Mouse (Mus musculus): ENCODE results near the gene Gm28047. TPM values are rescaled to one million over a fixed set of nuclear protein-coding genes. Genes with fewer than 3 reads are reported as not detected.

The Gm28047 gene
- not detected in 2 replicates for polyA plus RNA-seq (2011; ENCODE audit: insufficient read depth, insufficient read length, low read depth, missing spikeins)

DNA sequence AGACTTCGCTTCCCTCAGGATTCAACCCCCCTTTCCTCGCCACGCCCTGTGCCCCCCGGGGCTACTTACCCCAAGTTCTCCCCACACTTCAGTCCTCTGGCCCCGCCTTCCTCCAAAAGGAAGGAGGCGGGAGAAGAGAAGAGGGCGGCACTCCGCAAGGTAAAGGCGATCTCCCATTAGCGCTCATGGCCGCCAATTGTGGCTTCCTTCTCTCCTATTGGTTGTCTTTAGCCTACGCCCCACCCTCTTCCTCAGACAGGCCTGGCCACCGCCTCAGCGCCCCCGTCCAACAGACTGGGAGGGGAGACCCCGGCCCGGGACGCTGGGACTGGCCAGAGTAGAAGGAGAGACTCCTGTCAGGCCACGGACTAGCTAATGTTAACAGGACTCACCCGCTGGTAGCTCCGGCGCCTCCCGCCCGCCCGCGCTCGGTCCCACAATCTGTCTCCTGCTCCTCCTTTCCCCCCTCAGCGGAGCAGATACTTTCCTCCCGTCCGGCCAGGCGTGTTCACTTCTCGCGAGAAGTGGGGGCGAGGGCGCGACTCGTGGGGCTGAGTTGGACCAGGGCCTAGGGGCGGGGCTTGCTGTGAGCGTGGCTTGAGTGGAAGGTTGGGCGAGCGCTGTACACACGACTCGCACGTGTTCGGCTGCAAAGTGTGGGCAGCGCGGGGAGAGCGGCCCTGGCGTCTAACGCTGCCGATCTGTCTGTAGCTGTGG is at the start of gene Gm28047, which contains the start of gene Atf7:
Gene Gm28047 (minus strand): TSS at position 98 of the 717 bp plus-strand sequence.
Gene Atf7 (minus strand): TSS at position 495 of the 717 bp plus-strand sequence.
- Histone ChIP-seq H3K36me3 (ENCODE audit: control insufficient read depth, insufficient read depth, low read length, poor library complexity, severe bottlenecking) (no peaks in the 10 kb centered on the region), H3K4me3 (ENCODE audit: low read depth, low read length) (peak within 1 kb of the TSS; percentile 98), H3K27me3 (ENCODE audit: control insufficient read depth, insufficient read depth, low read length, poor library complexity, severe bottlenecking) (no peaks in the 10 kb centered on the region), H3K4me1 (ENCODE audit: control insufficient read depth, insufficient read depth, low read length) (no peaks in the 10 kb centered on the region), H3K27ac (ENCODE audit: insufficient read depth, low read length) (peak within 1 kb of the TSS; percentile 49; the same call in 1 of the 2 replicates), H3K9ac (ENCODE audit: low read depth, poor library complexity, severe bottlenecking) (peak within 1 kb of the TSS; percentile 82), H3K9me3 (replicated peaks; ENCODE audit: control insufficient read depth, insufficient read depth, low read length, poor library complexity, severe bottlenecking) (no peaks in the 10 kb centered on the region)
- no peak for TF ChIP-seq CTCF (IDR thresholded peaks at IDR 0.05; ENCODE audit: low read depth, low read length)
- TF ChIP-seq EP300 (IDR thresholded peaks at IDR 0.05; ENCODE audit: insufficient read depth, low read depth, low read length), result 0 out of 2 replicates have a peak, but pooled peaks have one; percentile 5
- TF ChIP-seq POLR2A (IDR thresholded peaks at IDR 0.05; ENCODE audit: insufficient read depth, low read length), result peak; percentile 32

DNA sequence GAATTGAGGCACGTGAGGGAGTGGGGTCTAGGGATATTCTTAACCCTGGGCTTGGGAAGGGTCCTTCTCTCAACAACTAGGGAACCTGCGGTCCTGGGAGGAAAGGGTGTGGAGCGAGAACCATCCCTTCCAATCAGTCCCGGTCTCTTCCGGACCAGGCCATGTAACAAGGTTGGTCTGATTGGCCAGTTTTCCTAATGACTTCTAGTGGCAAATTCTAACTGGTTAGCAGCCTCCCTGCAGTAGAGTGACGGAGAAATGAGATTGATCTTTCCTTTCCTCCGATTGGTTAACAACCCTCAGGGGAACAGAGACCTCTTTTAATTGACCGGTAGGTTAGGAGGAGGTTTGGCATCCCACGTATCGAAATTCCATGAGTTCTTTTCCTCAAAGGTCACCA is 48.7 kb upstream of the Gm28047 start:
- TF ChIP-seq POLR2A (IDR thresholded peaks at IDR 0.05; ENCODE audit: insufficient read depth, low read length) (peak; percentile 83), CTCF (IDR thresholded peaks at IDR 0.05; ENCODE audit: low read depth, low read length) (no peak), EP300 (IDR thresholded peaks at IDR 0.05; ENCODE audit: insufficient read depth, low read depth, low read length) (0 out of 2 replicates have a peak, but pooled peaks have one; percentile 39)
- H3K4me3 ChIP-seq (ENCODE audit: low read depth, low read length), result peak overlapping the region; percentile 49
- no peaks in the 10 kb centered on the region for H3K27me3 ChIP-seq (ENCODE audit: control insufficient read depth, insufficient read depth, low read length, poor library complexity, severe bottlenecking)
- H3K27ac ChIP-seq (ENCODE audit: insufficient read depth, low read length), result peak overlapping the region; percentile 90
- peak overlapping the region; percentile 97 for H3K9ac ChIP-seq (ENCODE audit: low read depth, poor library complexity, severe bottlenecking)
- H3K4me1 ChIP-seq (ENCODE audit: control insufficient read depth, insufficient read depth, low read length), result peaks cover 2% of the 10 kb centered on the region
- H3K9me3 ChIP-seq (replicated peaks; ENCODE audit: control insufficient read depth, insufficient read depth, low read length, poor library complexity, severe bottlenecking), result no peaks in the 10 kb centered on the region
- peaks cover 5% of the 10 kb centered on the region; the same call in 1 of the 2 replicates for H3K36me3 ChIP-seq (ENCODE audit: control insufficient read depth, insufficient read depth, low read length, poor library complexity, severe bottlenecking)

- peak within 1 kb of the TSS; percentile 90 for H3K27ac ChIP-seq (ENCODE audit: insufficient read depth, low read length)
- TF ChIP-seq CTCF (IDR thresholded peaks at IDR 0.05; ENCODE audit: low read depth, low read length) (no peak), POLR2A (IDR thresholded peaks at IDR 0.05; ENCODE audit: insufficient read depth, low read length) (no peak), EP300 (IDR thresholded peaks at IDR 0.05; ENCODE audit: insufficient read depth, low read depth, low read length) (no peak)
- peaks cover 2% of the 10 kb centered on the region for H3K4me1 ChIP-seq (ENCODE audit: control insufficient read depth, insufficient read depth, low read length)
- peaks cover 11% of the 10 kb centered on the region for H3K36me3 ChIP-seq (ENCODE audit: control insufficient read depth, insufficient read depth, low read length, poor library complexity, severe bottlenecking)
- H3K4me3 ChIP-seq (ENCODE audit: low read depth, low read length), result peak within 1 kb of the TSS; percentile 83
- H3K9ac ChIP-seq (ENCODE audit: low read depth, poor library complexity, severe bottlenecking), result peak within 1 kb of the TSS; percentile 97
- no peaks in the 10 kb centered on the region for H3K27me3 ChIP-seq (ENCODE audit: control insufficient read depth, insufficient read depth, low read length, poor library complexity, severe bottlenecking)
- H3K9me3 ChIP-seq (replicated peaks; ENCODE audit: control insufficient read depth, insufficient read depth, low read length, poor library complexity, severe bottlenecking), result no peaks in the 10 kb centered on the region
These were observed 47.6 kb upstream of the Gm28047 start, which contains the start of gene Atp5g2 for GRCm38 (mm10) chr15:102672215-102673071. Gene Atp5g2, minus strand, starts transcription at chr15:102672352.

- Histone ChIP-seq H3K4me1 (ENCODE audit: control insufficient read depth, insufficient read depth, low read length) (peaks cover 2% of the 10 kb centered on the region), H3K27ac (ENCODE audit: insufficient read depth, low read length) (peak overlapping the region; percentile 88)
- TF ChIP-seq CTCF (IDR thresholded peaks at IDR 0.05; ENCODE audit: low read depth, low read length) (no peak), POLR2A (IDR thresholded peaks at IDR 0.05; ENCODE audit: insufficient read depth, low read length) (peak; percentile 41), EP300 (IDR thresholded peaks at IDR 0.05; ENCODE audit: insufficient read depth, low read depth, low read length) (0 out of 2 replicates have a peak, but pooled peaks have one; percentile 37)
These were observed 46.9 kb upstream of the Gm28047 start for GRCm38 (mm10) chr15:102671721-102672214.

DNA sequence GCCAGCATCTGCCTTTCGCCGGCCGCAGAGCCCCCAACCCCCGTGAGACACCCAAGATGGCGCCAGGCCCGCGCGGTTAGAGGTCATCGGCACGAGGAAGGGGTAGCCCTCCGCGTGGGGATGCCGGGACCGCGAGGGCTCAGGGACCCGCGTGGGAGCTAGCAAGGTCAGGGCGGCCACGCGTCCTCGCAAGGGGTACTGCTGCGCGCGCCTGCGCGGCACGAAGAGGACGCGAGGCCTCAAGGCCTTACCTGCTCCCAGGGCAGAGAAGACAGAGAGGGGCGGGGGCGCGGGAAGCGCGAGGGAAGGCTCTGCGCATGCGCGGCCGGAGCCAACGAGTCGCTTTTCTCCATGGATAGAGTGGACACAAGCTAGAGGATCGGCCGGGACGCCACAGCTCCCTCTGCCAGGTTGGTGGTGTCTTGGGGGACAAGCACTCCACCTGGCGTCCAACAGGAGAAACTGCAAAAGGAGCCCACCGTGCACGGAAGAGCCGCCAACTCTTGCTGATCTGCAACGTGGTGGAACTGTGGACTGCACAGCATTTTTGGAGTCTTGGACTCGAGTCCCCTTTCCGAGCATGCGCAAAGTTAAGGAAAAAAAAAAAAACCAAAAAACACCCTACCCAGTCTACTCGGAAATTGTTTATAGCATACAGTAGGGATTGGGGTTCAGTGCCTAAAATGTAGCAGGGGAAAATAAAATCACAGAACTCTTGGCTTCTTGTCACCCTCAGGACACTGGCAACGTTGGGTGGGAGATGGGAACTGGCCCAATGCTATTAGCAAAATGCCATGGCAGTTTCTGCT is 46.1 kb upstream of the Gm28047 start:
- Histone ChIP-seq H3K4me1 (ENCODE audit: control insufficient read depth, insufficient read depth, low read length) (peaks cover 2% of the 10 kb centered on the region), H3K9me3 (replicated peaks; ENCODE audit: control insufficient read depth, insufficient read depth, low read length, poor library complexity, severe bottlenecking) (no peaks in the 10 kb centered on the region)

More at GRCm38 (mm10) chr15:102671721-102672214, 46.9 kb upstream of the Gm28047 start:
- peak overlapping the region; percentile 97 for H3K9ac ChIP-seq (ENCODE audit: low read depth, poor library complexity, severe bottlenecking)
- H3K4me3 ChIP-seq (ENCODE audit: low read depth, low read length), result peak overlapping the region; percentile 83
- H3K9me3 ChIP-seq (replicated peaks; ENCODE audit: control insufficient read depth, insufficient read depth, low read length, poor library complexity, severe bottlenecking), result no peaks in the 10 kb centered on the region
- peaks cover 18% of the 10 kb centered on the region for H3K36me3 ChIP-seq (ENCODE audit: control insufficient read depth, insufficient read depth, low read length, poor library complexity, severe bottlenecking)
- H3K27me3 ChIP-seq (ENCODE audit: control insufficient read depth, insufficient read depth, low read length, poor library complexity, severe bottlenecking), result no peaks in the 10 kb centered on the region

More for the DNA sequence above, 46.1 kb upstream of the Gm28047 start:
- peak overlapping the region; percentile 83 for H3K4me3 ChIP-seq (ENCODE audit: low read depth, low read length)
- no peaks in the 10 kb centered on the region for H3K27me3 ChIP-seq (ENCODE audit: control insufficient read depth, insufficient read depth, low read length, poor library complexity, severe bottlenecking)
- H3K27ac ChIP-seq (ENCODE audit: insufficient read depth, low read length), result peak overlapping the region; percentile 80
- TF ChIP-seq CTCF (IDR thresholded peaks at IDR 0.05; ENCODE audit: low read depth, low read length) (peak; percentile 100), EP300 (IDR thresholded peaks at IDR 0.05; ENCODE audit: insufficient read depth, low read depth, low read length) (peak; percentile 74), POLR2A (IDR thresholded peaks at IDR 0.05; ENCODE audit: insufficient read depth, low read length) (peak; percentile 68)
- H3K36me3 ChIP-seq (ENCODE audit: control insufficient read depth, insufficient read depth, low read length, poor library complexity, severe bottlenecking), result peaks cover 22% of the 10 kb centered on the region
- peak overlapping the region; percentile 97 for H3K9ac ChIP-seq (ENCODE audit: low read depth, poor library complexity, severe bottlenecking)
